16 mouse cellular contexts compared by ENCODE assay signal in genomic region chr8:86536663-86536987, GRCm38 (mm10). TPM values are rescaled to one million over a fixed set of nuclear protein-coding genes. Genes with fewer than 3 reads are reported as not detected.
DNase-seq lines count a peak whose midpoint lies in the region; ATAC-seq and TF ChIP-seq lines count a peak whose summit lies in the region.
"Had no signal": no experiment of that assay in that cellular context is flagged by ENCODE, and none has a peak within 500 bp of the region (broad histone marks: within the 10 kb centered on the region; RNA-seq: fewer than 3 reads in every experiment).

No protein-coding gene starts in this region.

- no peak overlapping the region for H3K27ac ChIP-seq in hindbrain, embryonic 13.5 days
- no peak overlapping the region for H3K27ac ChIP-seq in hindbrain, embryonic 14.5 days
- H3K27ac ChIP-seq in lung, embryonic 14.5 days (ENCODE audit: low read depth): no peak overlapping the region
- no peak overlapping the region for H3K27ac ChIP-seq in neural tube, embryonic 13.5 days (replicated peaks)
- no peak overlapping the region for H3K27ac ChIP-seq in neural tube, embryonic 15.5 days (replicated peaks)
- H3K27ac ChIP-seq: liver, embryonic 13.5 days; lung, embryonic 15.5 days; macrophage had no signal

- H3K9me3 ChIP-seq in hindbrain, embryonic 13.5 days: no peaks in the 10 kb centered on the region
- no peaks in the 10 kb centered on the region for H3K9me3 ChIP-seq in hindbrain, embryonic 14.5 days (ENCODE audit: control insufficient read depth, low read length)
- H3K9me3 ChIP-seq in lung, embryonic 14.5 days (ENCODE audit: low read depth, low read length): no peaks in the 10 kb centered on the region
- H3K9me3 ChIP-seq in neural tube, embryonic 13.5 days: no peaks in the 10 kb centered on the region
- H3K9me3 ChIP-seq in neural tube, embryonic 15.5 days (replicated peaks): no peaks in the 10 kb centered on the region
- H3K9me3 ChIP-seq: liver, embryonic 13.5 days; lung, embryonic 15.5 days; midbrain, embryonic 12.5 days had no signal

- peaks cover 7% of the 10 kb centered on the region for H3K4me1 ChIP-seq in hindbrain, embryonic 13.5 days (replicated peaks)
- peaks cover 5% of the 10 kb centered on the region; the same call in 1 of the 2 replicates for H3K4me1 ChIP-seq in hindbrain, embryonic 14.5 days (replicated peaks; ENCODE audit: control insufficient read depth, insufficient read depth, low read length)
- no peaks in the 10 kb centered on the region for H3K4me1 ChIP-seq in lung, embryonic 14.5 days (ENCODE audit: insufficient read depth)
- H3K4me1 ChIP-seq in neural tube, embryonic 13.5 days (replicated peaks): peaks cover 7% of the 10 kb centered on the region
- H3K4me1 ChIP-seq in neural tube, embryonic 15.5 days: peaks cover 10% of the 10 kb centered on the region

- H3K36me3 ChIP-seq in hindbrain, embryonic 13.5 days: no peaks in the 10 kb centered on the region
- no peaks in the 10 kb centered on the region for H3K36me3 ChIP-seq in hindbrain, embryonic 14.5 days (replicated peaks; ENCODE audit: control insufficient read depth, insufficient read depth)
- no peaks in the 10 kb centered on the region for H3K36me3 ChIP-seq in lung, embryonic 14.5 days (ENCODE audit: insufficient read depth)
- no peaks in the 10 kb centered on the region for H3K36me3 ChIP-seq in neural tube, embryonic 13.5 days
- H3K36me3 ChIP-seq in neural tube, embryonic 15.5 days: no peaks in the 10 kb centered on the region
- H3K36me3 ChIP-seq: liver, embryonic 13.5 days; lung, embryonic 15.5 days; midbrain, embryonic 12.5 days had no signal

- peak; percentile 22; the same call in 1 of the 2 replicates for ATAC-seq in cerebellum, adult (ENCODE audit: insufficient number of reproducible peaks, low FRiP score, low TSS enrichment)
- ATAC-seq in hindbrain, embryonic 13.5 days (ENCODE audit: low FRiP score): peak; percentile 24; the same call in 1 of the 2 replicates
- ATAC-seq in hindbrain, embryonic 14.5 days (ENCODE audit: low FRiP score): no peak
- no peak for ATAC-seq in lung, embryonic 14.5 days (ENCODE audit: insufficient read depth)
- ATAC-seq in neural tube, embryonic 13.5 days (ENCODE audit: low read depth): peak; percentile 62; the same call in 1 of the 2 replicates
- ATAC-seq in neural tube, embryonic 15.5 days (ENCODE audit: low FRiP score): no peak; the same call in 1 of the 2 replicates
- ATAC-seq: activated CD4-positive, CD25-positive, alpha-beta regulatory T cell, adult 4 months had no signal

- WGBS in hindbrain, embryonic 13.5 days: 74% methylated on average over 3 of the region's 3 CpGs
- 81% methylated on average over 3 of the region's 3 CpGs for WGBS in hindbrain, embryonic 14.5 days
- WGBS in lung, embryonic 14.5 days: 59% methylated on average over 3 of the region's 3 CpGs
- WGBS in neural tube, embryonic 13.5 days: 77% methylated on average over 3 of the region's 3 CpGs
- WGBS in neural tube, embryonic 15.5 days: 82% methylated on average over 3 of the region's 3 CpGs

- H3K27me3 ChIP-seq in hindbrain, embryonic 13.5 days: no peaks in the 10 kb centered on the region
- H3K27me3 ChIP-seq in hindbrain, embryonic 14.5 days (ENCODE audit: control insufficient read depth, insufficient read depth, low read length): no peaks in the 10 kb centered on the region
- H3K27me3 ChIP-seq in lung, embryonic 14.5 days (ENCODE audit: insufficient read depth, low read length): no peaks in the 10 kb centered on the region
- H3K27me3 ChIP-seq in neural tube, embryonic 13.5 days: peaks cover 5% of the 10 kb centered on the region; the same call in 1 of the 2 replicates
- H3K27me3 ChIP-seq in neural tube, embryonic 15.5 days (replicated peaks): peaks cover 6% of the 10 kb centered on the region; the same call in 1 of the 2 replicates
- H3K27me3 ChIP-seq: liver, embryonic 13.5 days; lung, embryonic 15.5 days; midbrain, embryonic 12.5 days had no signal

- no peak for DNase-seq in cerebellum, adult 11 months
- no peak for DNase-seq in hindbrain, embryonic 14.5 days (ENCODE audit: low spot score)
- no peak for DNase-seq in lung, embryonic 14.5 days
- no peak for DNase-seq in lung, adult 18-20 months
- DNase-seq: liver, embryonic 13.5 days had no signal

- TF ChIP-seq CTCF in lung, embryonic 14.5 days (IDR thresholded peaks at IDR 0.05; ENCODE audit: low read depth): no peak

- no peak overlapping the region for H3K4me2 ChIP-seq in hindbrain, embryonic 13.5 days
- H3K4me2 ChIP-seq in hindbrain, embryonic 14.5 days (replicated peaks): no peak overlapping the region
- H3K4me2 ChIP-seq in lung, embryonic 14.5 days: peak overlapping the region; percentile 33; the same call in 1 of the 2 replicates
- H3K4me2 ChIP-seq in neural tube, embryonic 13.5 days: no peak overlapping the region
- H3K4me2 ChIP-seq in neural tube, embryonic 15.5 days: no peak overlapping the region
- H3K4me2 ChIP-seq: liver, embryonic 13.5 days had no signal

- no peak overlapping the region for H3K9ac ChIP-seq in hindbrain, embryonic 13.5 days
- no peak overlapping the region for H3K9ac ChIP-seq in hindbrain, embryonic 14.5 days
- no peak overlapping the region for H3K9ac ChIP-seq in lung, embryonic 14.5 days
- H3K9ac ChIP-seq in neural tube, embryonic 13.5 days: no peak overlapping the region
- no peak overlapping the region for H3K9ac ChIP-seq in neural tube, embryonic 15.5 days (replicated peaks)
- H3K9ac ChIP-seq: forebrain, postnatal 0 days; liver, embryonic 13.5 days; lung, embryonic 15.5 days; midbrain, embryonic 12.5 days had no signal

- no peak overlapping the region for H3K4me3 ChIP-seq in hindbrain, embryonic 13.5 days
- no peak overlapping the region for H3K4me3 ChIP-seq in hindbrain, embryonic 14.5 days (replicated peaks; ENCODE audit: low read length)
- no peak overlapping the region for H3K4me3 ChIP-seq in lung, embryonic 14.5 days (ENCODE audit: low read depth, low read length)
- H3K4me3 ChIP-seq in neural tube, embryonic 13.5 days: no peak overlapping the region
- no peak overlapping the region for H3K4me3 ChIP-seq in neural tube, embryonic 15.5 days (replicated peaks)
- H3K4me3 ChIP-seq: liver, embryonic 13.5 days; lung, embryonic 15.5 days; midbrain, embryonic 12.5 days; myocyte had no signal

RNA-seq across cellular contexts. Expression of gene Abcc12, which starts 43.9 kb away (rescaled TPM):
- polyA plus RNA-seq in hindbrain, embryonic 13.5 days (2015; fragmentation: Nextera tagmentation; extraction: Ambion mirVana): 0.08 TPM in 2 replicates
- 0.21 and 0.23 TPM in 2 replicates for polyA plus RNA-seq in hindbrain, embryonic 14.5 days (2014; fragmentation: Nextera tagmentation; extraction: Ambion mirVana)
- not detected in 2 replicates for polyA plus RNA-seq in lung, embryonic 14.5 days (2014; fragmentation: Nextera tagmentation; extraction: Ambion mirVana)
- polyA plus RNA-seq in neural tube, embryonic 13.5 days (2015; fragmentation: Nextera tagmentation; extraction: Ambion mirVana): 0.11 and 0.12 TPM in 2 replicates
- polyA plus RNA-seq in neural tube, embryonic 15.5 days (2015; fragmentation: Nextera tagmentation; extraction: Ambion mirVana): 0.12 and 0.17 TPM in 2 replicates
- polyA plus RNA-seq: activated CD4-positive, CD25-positive, alpha-beta regulatory T cell, adult 4 months; heart, embryonic 11.5 days; liver, embryonic 13.5 days; macrophage; myocyte had no signal

Comparison
In these comparisons a context has a peak if more than half of its experiments do, and no peak if none do; other contexts are left out.
1. ATAC-seq: peak in cerebellum, adult (single experiment), hindbrain, embryonic 13.5 days (single experiment) and neural tube, embryonic 13.5 days (single experiment); none in hindbrain, embryonic 14.5 days (single experiment), lung, embryonic 14.5 days (single experiment) and neural tube, embryonic 15.5 days (single experiment).